Mouse (Mus musculus) hindbrain, embryonic 10.5 days (tissue): ENCODE measurements around the gene Ralgps1. TPM values are rescaled to one million over a fixed set of nuclear protein-coding genes. Genes with fewer than 3 reads are reported as not detected.

Source experiments
- DNase-seq: peaks from one replicate; pipeline ENCODE4 v3.0.0-alpha.2; 2017; ENCODE audit warnings: low spot score
- H3K27ac ChIP-seq: fragments of 300-500 bp; sonication (generic); 2 replicates; pipeline ENCODE4 v1.5.1; 2016; ENCODE audit warnings: mild to moderate bottlenecking, moderate library complexity
- H3K27me3 ChIP-seq: fragments of 300-500 bp; sonication (generic); 2 replicates; pipeline ENCODE4 v1.6.1; 2016; ENCODE audit warnings: mild to moderate bottlenecking; ENCODE audit not compliant: poor library complexity, insufficient read depth, severe bottlenecking
- H3K36me3 ChIP-seq: fragments of 300-500 bp; sonication (generic); 2 replicates; pipeline ENCODE4 v1.6.1; 2016; ENCODE audit warnings: mild to moderate bottlenecking, moderate library complexity
- H3K4me1 ChIP-seq: fragments of 300-500 bp; sonication (generic); replicated peaks from 2 replicates; pipeline ENCODE4 v1.6.1; 2016; ENCODE audit warnings: mild to moderate bottlenecking
- H3K4me3 ChIP-seq: fragments of 300-500 bp; sonication (generic); 2 replicates; pipeline ENCODE4 v1.5.1; 2016; ENCODE audit warnings: mild to moderate bottlenecking, moderate library complexity
- H3K9me3 ChIP-seq: fragments of 300-500 bp; sonication (generic); 2 replicates; pipeline ENCODE4 v1.6.1; 2016; ENCODE audit warnings: mild to moderate bottlenecking, moderate library complexity
- WGBS: fragments of 180-500 bp; shearing (Covaris S2); methylation state at CpG from one replicate; pipeline ENCODE4 v1.1.7; 2016; 5-methylcytosine and 5-hydroxymethylcytosine counted together
- polyA plus RNA-seq: library from polyadenylated mRNA; unstranded; fragments of >200 nt; fragmentation: Nextera tagmentation; extraction: Ambion mirVana; gene quantifications from 2 replicates; pipeline ENCODE4 v1.2.1, GENCODE M21; 2016

Gene Ralgps1
- polyA plus RNA-seq, 1 experiment from 2014 or later: 12.2 TPM

DNA sequence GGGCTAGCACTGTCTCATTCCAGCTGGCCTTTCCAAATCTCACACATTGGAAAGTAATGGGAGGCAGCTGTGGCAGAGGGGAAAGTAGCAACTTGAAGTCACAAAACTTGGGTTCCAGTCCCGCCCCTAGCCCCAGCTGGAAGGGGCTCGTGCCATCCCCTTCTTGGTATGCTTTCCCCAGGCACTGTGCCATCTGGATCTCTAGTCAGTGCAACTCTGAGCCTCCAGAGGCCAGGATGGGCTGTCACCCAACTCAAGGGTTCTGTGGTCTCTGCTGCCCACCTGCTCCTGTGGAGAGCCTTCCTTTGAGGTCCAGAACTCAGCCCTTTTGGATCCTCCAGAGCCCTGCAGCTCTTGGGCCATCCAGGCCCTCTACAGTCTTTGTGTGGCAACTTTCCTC lies 209.2 kb downstream of the Ralgps1 start:
- 79% methylated on average over 2 of the region's 2 CpGs for WGBS
- Histone ChIP-seq H3K36me3 (peaks cover 7% of the 10 kb centered on the region; the same call in 1 of the 2 replicates), H3K27me3 (no peaks in the 10 kb centered on the region), H3K9me3 (no peaks in the 10 kb centered on the region), H3K27ac (no peak overlapping the region), H3K4me3 (no peak overlapping the region), H3K4me1 (peaks cover 32% of the 10 kb centered on the region)
- no peak for DNase-seq

DNA sequence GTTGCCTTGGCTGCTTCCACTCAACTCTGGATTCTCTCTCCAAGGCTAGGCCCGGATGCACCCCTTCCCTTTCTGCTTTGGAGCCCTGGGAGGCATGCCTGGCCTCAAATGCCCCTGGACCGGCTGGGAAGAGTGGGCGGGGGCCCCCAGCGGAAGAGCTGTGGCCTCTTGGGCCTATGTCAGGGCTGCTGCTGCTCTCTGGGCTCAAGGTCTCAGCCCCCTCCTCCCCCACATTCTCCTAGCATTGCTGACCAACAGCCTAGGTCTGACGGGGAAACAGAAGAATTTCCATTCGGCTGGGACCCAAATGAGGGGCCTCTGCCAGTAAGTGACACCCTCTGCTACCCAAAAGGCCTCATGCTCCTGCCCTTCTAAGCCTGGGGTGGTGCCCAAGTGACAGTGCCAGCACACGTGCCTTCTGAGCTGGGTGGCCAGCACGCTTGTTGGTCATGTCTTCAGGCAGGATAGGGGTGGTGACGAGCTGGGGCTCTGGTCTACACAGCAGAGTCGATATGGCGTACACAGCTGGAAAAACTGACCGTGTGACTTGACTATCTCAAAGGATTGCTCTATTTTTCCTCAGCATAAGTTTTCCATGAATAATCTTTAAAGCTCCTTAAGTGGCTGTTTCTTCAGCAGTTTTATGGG lies 210.8 kb downstream of the Ralgps1 start:
- H3K36me3 ChIP-seq: peaks cover 7% of the 10 kb centered on the region; the same call in 1 of the 2 replicates
- no peaks in the 10 kb centered on the region for H3K27me3 ChIP-seq
- DNase-seq: no peak
- no peaks in the 10 kb centered on the region for H3K9me3 ChIP-seq
- H3K4me3 ChIP-seq: no peak overlapping the region
- peak overlapping the region; percentile 64 for H3K27ac ChIP-seq
- peaks cover 25% of the 10 kb centered on the region for H3K4me1 ChIP-seq
- 71% methylated on average over 12 of the region's 12 CpGs for WGBS

DNA sequence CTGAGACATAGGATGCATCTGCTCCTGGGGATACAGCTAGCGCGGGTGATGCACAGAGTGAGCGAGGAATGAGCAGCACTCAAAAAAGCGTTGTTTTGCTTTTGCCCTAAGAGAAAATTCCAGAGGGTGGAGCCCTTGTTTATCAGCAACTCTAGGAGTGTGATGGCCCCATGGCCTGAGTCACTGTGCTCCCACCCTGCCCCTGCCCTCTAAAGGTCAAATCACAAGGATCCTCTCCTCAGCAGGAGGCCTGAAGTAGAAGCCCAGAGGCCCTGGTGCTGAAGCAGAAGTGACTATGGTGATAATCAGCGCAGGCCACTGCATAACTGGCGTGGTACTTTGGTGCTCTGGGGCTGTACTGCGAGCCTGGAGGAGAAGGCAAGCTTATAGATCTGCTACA lies 211.7 kb downstream of the Ralgps1 start:
- no peaks in the 10 kb centered on the region for H3K27me3 ChIP-seq
- H3K4me3 ChIP-seq: no peak overlapping the region
- DNase-seq: no peak
- peaks cover 17% of the 10 kb centered on the region for H3K4me1 ChIP-seq
- WGBS: 82% methylated on average over 7 of the region's 7 CpGs
- H3K36me3 ChIP-seq: peaks cover 7% of the 10 kb centered on the region; the same call in 1 of the 2 replicates
- no peaks in the 10 kb centered on the region for H3K9me3 ChIP-seq
- H3K27ac ChIP-seq: peak overlapping the region; percentile 64; the same call in 1 of the 2 replicates

DNA sequence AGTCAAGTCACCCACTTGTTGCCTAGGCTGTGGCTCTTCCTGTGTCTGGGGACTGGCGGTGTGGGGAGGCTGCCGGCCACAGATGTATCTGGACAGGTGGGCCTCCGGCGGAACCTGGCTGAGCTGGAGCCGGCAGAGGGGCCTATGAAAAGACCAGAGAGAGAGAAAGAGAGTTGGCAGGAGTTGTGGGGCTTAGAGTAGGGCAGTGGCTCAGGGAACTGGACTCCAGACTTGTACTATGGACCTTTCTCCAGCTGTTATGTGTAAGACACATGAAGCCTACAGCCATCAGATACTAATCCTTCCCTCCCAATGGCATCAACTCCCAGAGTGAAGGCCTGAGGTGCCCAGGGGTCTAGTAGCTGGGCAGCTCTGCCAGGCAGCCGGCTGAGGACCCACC lies 212.4 kb downstream of the Ralgps1 start:
- H3K27me3 ChIP-seq: no peaks in the 10 kb centered on the region
- WGBS: 93% methylated on average over 6 of the region's 6 CpGs

DNA sequence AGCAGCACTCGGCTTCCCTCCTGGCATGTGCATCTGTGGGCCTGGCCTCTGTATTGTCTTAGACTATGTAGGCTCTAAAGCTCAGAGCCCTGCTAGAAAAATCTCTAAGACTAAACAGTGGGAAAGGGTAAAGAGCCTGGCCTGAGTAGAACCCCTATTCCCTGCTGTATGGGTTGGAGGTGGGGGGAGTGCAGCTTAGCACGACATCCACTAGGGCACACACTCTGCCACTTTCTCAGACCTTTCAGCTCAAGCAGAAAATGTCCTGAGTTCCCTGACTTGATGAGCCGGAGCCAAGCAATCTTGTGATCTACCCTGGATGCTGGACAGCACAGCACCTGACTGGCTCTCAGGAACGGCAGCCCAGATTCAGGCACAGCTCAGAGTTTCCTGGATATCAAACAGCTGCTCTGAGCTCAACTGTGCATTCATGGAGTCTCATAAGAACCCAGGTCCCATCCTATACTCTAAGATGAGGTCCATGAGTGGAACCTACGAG lies 215.0 kb downstream of the Ralgps1 start:
- Histone ChIP-seq H3K27ac (0 out of 2 replicates have a peak overlapping the region, but pooled peaks have one; percentile 5), H3K4me3 (no peak overlapping the region), H3K27me3 (no peaks in the 10 kb centered on the region), H3K4me1 (peaks cover 18% of the 10 kb centered on the region), H3K9me3 (no peaks in the 10 kb centered on the region), H3K36me3 (peaks cover 7% of the 10 kb centered on the region; the same call in 1 of the 2 replicates)
- DNase-seq: no peak
- 81% methylated on average over 5 of the region's 5 CpGs for WGBS

More for the DNA sequence above, 212.4 kb downstream of the Ralgps1 start:
- DNase-seq: no peak
- Histone ChIP-seq H3K9me3 (no peaks in the 10 kb centered on the region), H3K27ac (0 out of 2 replicates have a peak overlapping the region, but pooled peaks have one; percentile 36), H3K4me1 (peaks cover 15% of the 10 kb centered on the region), H3K36me3 (peaks cover 7% of the 10 kb centered on the region; the same call in 1 of the 2 replicates), H3K4me3 (no peak overlapping the region)

DNA sequence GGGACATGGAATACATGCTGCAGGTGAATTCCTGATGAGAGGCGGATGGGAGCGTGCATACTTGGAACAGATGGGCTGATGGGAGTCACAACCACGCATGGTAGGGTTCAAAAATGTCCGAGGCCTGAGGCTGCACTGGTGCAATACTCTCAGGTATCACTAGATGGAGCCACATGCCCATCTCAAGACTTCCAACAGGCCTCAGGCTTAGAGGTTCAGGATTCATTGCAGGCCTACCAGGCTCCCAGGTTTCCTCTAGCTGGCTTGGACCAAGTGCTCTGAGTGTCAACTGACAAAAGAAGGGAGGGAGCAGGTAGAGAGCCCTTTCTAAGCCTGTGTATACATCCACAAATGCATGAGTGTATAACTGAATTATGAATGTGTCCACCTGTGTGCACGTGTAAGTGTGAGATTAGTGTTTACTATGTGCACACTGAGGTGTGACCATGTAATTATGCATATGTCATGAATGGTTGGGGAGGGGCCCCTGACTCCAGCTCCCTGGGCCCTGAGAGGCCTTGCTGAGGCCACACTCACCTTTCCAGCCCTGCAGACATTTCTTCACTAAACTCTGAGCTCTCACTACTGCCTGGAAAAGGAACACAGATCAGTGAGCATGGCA lies 216.4 kb downstream of the Ralgps1 start:
- peak; percentile 75 for DNase-seq
- no peaks in the 10 kb centered on the region for H3K27me3 ChIP-seq
- H3K4me3 ChIP-seq: no peak overlapping the region
- peaks cover 10% of the 10 kb centered on the region for H3K4me1 ChIP-seq
- H3K9me3 ChIP-seq: no peaks in the 10 kb centered on the region
- 29% methylated on average over 5 of the region's 5 CpGs for WGBS
- H3K27ac ChIP-seq: peak overlapping the region; percentile 51; the same call in 1 of the 2 replicates
- peaks cover 7% of the 10 kb centered on the region; the same call in 1 of the 2 replicates for H3K36me3 ChIP-seq

DNA sequence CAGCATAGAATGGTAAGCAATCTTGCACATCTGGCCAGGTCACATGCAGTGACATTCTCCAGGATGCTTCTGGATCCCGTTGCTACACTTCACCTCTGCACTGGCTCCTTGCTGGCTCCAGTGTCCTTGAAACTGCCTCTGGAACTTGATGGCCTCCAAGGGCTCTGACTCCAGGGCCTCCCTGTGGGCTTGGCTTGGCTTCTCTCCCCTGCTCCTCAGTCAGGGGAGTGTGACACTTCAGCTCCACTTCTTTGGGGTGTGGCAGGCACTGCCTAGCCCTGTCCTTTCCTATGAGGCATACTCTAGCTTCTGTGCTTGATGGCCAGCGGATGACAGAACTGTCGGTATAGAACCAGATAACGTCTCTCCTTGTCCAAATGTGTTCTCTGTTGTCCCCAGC lies 224.3 kb downstream of the Ralgps1 start:
- no peak overlapping the region for H3K27ac ChIP-seq
- no peaks in the 10 kb centered on the region for H3K9me3 ChIP-seq
- no peaks in the 10 kb centered on the region for H3K4me1 ChIP-seq
- no peak overlapping the region for H3K4me3 ChIP-seq
- WGBS: 89% methylated on average over 4 of the region's 4 CpGs
- no peak for DNase-seq
- no peaks in the 10 kb centered on the region for H3K27me3 ChIP-seq
- H3K36me3 ChIP-seq: 0 out of 2 replicates have a peak, but pooled peaks cover 3% of the 10 kb centered on the region

DNA sequence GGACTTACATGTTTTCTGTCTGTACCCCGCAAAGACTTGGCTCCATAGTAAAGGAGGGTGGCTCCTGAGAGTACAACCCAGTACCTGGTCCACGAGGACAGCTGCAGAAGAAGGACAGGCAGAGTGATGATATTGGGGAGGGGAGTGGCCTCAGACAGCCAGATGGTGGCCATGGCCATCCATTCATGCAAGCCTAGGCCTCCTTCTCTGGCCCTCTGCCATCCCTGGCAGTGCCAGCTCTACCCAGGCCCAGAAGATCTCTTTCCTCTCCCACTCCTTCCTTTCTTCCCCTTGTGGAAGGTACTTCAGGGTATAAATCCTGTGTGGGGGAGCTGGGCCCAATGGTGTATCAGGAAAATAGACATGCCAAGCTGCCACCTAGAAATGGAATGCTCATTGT lies 228.0 kb downstream of the Ralgps1 start:
- H3K4me1 ChIP-seq: no peaks in the 10 kb centered on the region
- no peak overlapping the region for H3K4me3 ChIP-seq
- H3K9me3 ChIP-seq: no peaks in the 10 kb centered on the region
- H3K27ac ChIP-seq: no peak overlapping the region
- no peaks in the 10 kb centered on the region for H3K27me3 ChIP-seq
- 92% methylated on average over 2 of the region's 2 CpGs for WGBS
- no peak for DNase-seq
- 0 out of 2 replicates have a peak, but pooled peaks cover 3% of the 10 kb centered on the region for H3K36me3 ChIP-seq

DNA sequence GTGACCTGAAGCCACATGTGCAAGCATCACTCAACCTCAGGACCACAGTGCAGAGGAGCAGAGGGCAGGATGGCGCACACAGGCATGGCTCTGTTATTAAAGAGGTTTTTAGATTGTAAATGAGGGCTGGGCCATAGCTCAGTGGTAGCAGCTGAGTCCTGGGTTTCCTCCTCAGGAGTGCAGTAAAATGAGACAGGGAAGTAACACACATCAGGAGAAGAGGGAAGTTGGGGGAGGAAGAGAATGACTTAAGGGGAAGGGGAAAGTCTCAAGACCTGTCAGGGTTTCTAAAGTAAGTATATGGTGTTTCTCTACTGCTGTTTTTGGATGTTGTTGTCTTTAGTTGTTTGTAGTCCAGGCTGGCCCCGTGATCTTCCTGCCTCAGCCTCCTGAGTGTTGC lies 232.8 kb downstream of the Ralgps1 start:
- H3K9me3 ChIP-seq: no peaks in the 10 kb centered on the region
- no peaks in the 10 kb centered on the region for H3K4me1 ChIP-seq
- H3K27ac ChIP-seq: no peak overlapping the region
- no peaks in the 10 kb centered on the region for H3K36me3 ChIP-seq
- H3K4me3 ChIP-seq: no peak overlapping the region
- 89% methylated on average over 2 of the region's 2 CpGs for WGBS
- H3K27me3 ChIP-seq: peaks cover 11% of the 10 kb centered on the region; the same call in 1 of the 2 replicates
- DNase-seq: no peak

DNA sequence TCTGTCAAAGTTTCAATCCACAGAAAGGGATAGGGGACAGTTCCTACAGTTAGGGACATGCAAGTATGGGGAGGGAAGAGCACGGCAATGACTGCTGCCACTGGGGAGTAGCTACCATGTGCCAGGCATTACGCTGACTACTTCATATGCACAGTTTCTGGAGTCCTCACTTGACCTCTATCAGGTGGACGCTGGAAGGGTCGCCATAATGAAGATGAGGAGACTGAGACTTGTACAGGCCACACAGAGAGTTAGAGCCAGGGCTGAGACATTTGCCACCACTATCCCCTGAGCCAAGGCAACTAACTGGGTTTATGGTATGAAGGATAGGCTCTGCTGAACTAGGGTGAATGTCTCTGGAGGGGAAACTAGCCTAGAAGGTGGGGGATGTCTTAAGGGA lies 233.6 kb downstream of the Ralgps1 start:
- Histone ChIP-seq H3K27ac (no peak overlapping the region), H3K9me3 (no peaks in the 10 kb centered on the region), H3K4me3 (no peak overlapping the region), H3K27me3 (peaks cover 19% of the 10 kb centered on the region), H3K4me1 (no peaks in the 10 kb centered on the region), H3K36me3 (no peaks in the 10 kb centered on the region)
- 91% methylated on average over 4 of the region's 4 CpGs for WGBS
- DNase-seq: no peak

DNA sequence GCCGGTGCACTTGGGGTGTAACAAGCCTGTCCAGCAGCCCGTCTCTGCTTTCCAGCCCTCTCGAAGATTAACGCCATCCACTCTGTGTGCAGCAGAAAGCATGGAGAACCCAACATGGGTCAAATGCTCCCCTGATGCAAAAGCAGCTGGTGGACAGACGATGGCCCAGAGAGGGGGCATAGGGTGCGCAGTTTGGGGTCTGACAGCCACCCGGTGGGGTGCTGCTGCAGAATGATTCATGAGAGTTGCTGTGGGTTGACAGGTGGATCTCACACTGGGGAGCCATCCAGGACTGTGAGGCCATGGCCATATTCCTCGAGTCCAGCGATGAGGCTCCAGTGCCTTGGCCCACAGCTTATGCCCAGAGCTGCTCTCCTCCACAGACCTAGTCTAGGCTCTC lies 234.0 kb downstream of the Ralgps1 start:
- H3K9me3 ChIP-seq: no peaks in the 10 kb centered on the region
- H3K27me3 ChIP-seq: peaks cover 23% of the 10 kb centered on the region
- no peak overlapping the region for H3K27ac ChIP-seq
- WGBS: 89% methylated on average over 9 of the region's 9 CpGs
- no peaks in the 10 kb centered on the region for H3K36me3 ChIP-seq
- H3K4me1 ChIP-seq: peaks cover 3% of the 10 kb centered on the region; the same call in 1 of the 2 replicates
- DNase-seq: no peak
- H3K4me3 ChIP-seq: no peak overlapping the region

DNA sequence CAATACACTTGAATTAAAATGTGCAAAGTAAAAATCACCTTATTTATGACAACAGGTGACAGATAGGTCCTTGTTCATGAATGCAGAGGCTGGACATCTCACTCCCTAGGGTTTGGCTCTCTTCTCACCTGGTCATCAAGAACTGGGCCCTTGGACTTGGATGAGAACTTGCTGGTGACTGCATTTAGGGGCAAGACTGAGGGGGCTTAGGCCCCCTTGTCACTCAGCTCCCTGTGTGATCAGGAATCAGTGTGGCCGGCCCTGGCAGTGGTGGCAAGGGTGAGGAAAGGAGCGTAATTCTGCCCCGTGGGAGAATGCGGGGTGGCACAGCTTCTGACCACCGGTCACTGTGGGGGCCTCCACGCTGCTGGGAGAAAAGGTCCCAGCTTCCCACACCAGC lies 234.9 kb downstream of the Ralgps1 start:
- Histone ChIP-seq H3K4me1 (peaks cover 12% of the 10 kb centered on the region; the same call in 1 of the 2 replicates), H3K27ac (no peak overlapping the region), H3K4me3 (no peak overlapping the region), H3K27me3 (peaks cover 30% of the 10 kb centered on the region), H3K9me3 (no peaks in the 10 kb centered on the region), H3K36me3 (no peaks in the 10 kb centered on the region)
- DNase-seq: no peak
- 91% methylated on average over 6 of the region's 6 CpGs for whole genome bisulfite sequencing
